Mouse (Mus musculus) stomach, embryonic 16.5 days (tissue): ENCODE measurements around the gene Olfr284. TPM values are rescaled to one million over a fixed set of nuclear protein-coding genes. Genes with fewer than 3 reads are reported as not detected.

ENCODE experiments used
- polyA plus RNA-seq: library from polyadenylated mRNA; unstranded; fragments of >200 nt; fragmentation: Nextera tagmentation; extraction: Ambion mirVana; gene quantifications from 2 replicates; pipeline ENCODE4 v1.2.1, GENCODE M21; 2015

Gene Olfr284
- polyA plus RNA-seq, 1 experiment from 2014 or later: not detected

Other genes starting within 250 kb of the Olfr284 start
- 32.5 and 45.5 TPM in 2 replicates for gene Pfkm, start 248.4 kb downstream of the Olfr284 start, polyA plus RNA-seq
- 24.2 and 24.9 TPM in 2 replicates for gene Senp1, start 247.2 kb downstream of the Olfr284 start, polyA plus RNA-seq
- gene Asb8, start 175.4 kb downstream of the Olfr284 start, polyA plus RNA-seq: 45.8 and 46.4 TPM in 2 replicates
- gene Ccdc184, start 173.8 kb downstream of the Olfr284 start, polyA plus RNA-seq: 1.7 and 1.9 TPM in 2 replicates
- gene Olfr288, start 145.4 kb downstream of the Olfr284 start, polyA plus RNA-seq: not detected in 2 replicates
- gene Gm44579, start 120.0 kb downstream of the Olfr284 start, polyA plus RNA-seq: not detected in 2 replicates
- not detected in 2 replicates for gene Olfr287, start 119.9 kb downstream of the Olfr284 start, polyA plus RNA-seq
- not detected in 2 replicates for gene Olfr286, start 106.5 kb downstream of the Olfr284 start, polyA plus RNA-seq
- not detected in 2 replicates for gene H1fnt, start 83.7 kb downstream of the Olfr284 start, polyA plus RNA-seq
- gene Zfp641, start 44.8 kb downstream of the Olfr284 start, polyA plus RNA-seq: 0.50 and 0.66 TPM in 2 replicates
- gene Olfr285, start 23.6 kb downstream of the Olfr284 start, polyA plus RNA-seq: not detected in 2 replicates
- not detected in 2 replicates for gene Olfr283, start 40.0 kb upstream of the Olfr284 start, polyA plus RNA-seq
- not detected in 2 replicates for gene Olfr282, start 90.2 kb upstream of the Olfr284 start, polyA plus RNA-seq
- not detected in 2 replicates for gene Olfr281, start 111.6 kb upstream of the Olfr284 start, polyA plus RNA-seq
- gene OR5BS1P, start 128.9 kb upstream of the Olfr284 start, polyA plus RNA-seq: not detected in 2 replicates
- gene Lalba, start 141.7 kb upstream of the Olfr284 start, polyA plus RNA-seq: 0.25 TPM in 1 of 2 replicates, not detected in the other
- gene Olfr279, start 151.4 kb upstream of the Olfr284 start, polyA plus RNA-seq: not detected in 2 replicates
- 65.1 and 66.9 TPM in 2 replicates for gene Kansl2, start 193.3 kb upstream of the Olfr284 start, polyA plus RNA-seq
- gene Ccnt1, start 229.9 kb upstream of the Olfr284 start, polyA plus RNA-seq: 44.9 and 52.4 TPM in 2 replicates
- gene 4930415O20Rik, start 230.0 kb upstream of the Olfr284 start, polyA plus RNA-seq: 0.44 and 0.45 TPM in 2 replicates